Mouse (Mus musculus) hindbrain, embryonic 13.5 days (tissue): ENCODE data around the gene Trim69. TPM values are rescaled to one million over a fixed set of nuclear protein-coding genes. Genes with fewer than 3 reads are reported as not detected.

ENCODE experiments used
- polyA plus RNA-seq: library from polyadenylated mRNA; unstranded; fragments of >200 nt; fragmentation: Nextera tagmentation; extraction: Ambion mirVana; gene quantifications from 2 replicates; pipeline ENCODE4 v1.2.1, GENCODE M21; 2015

Gene Trim69
- polyA plus RNA-seq, 1 experiment from 2014 or later, result not detected

Other genes starting within 250 kb of the Trim69 start
- 40.5 and 42.8 TPM in 2 replicates for gene Ctdspl2, start 204.7 kb upstream of the Trim69 start, polyA plus RNA-seq
- gene Mageb3, start 204.6 kb upstream of the Trim69 start, polyA plus RNA-seq, result 0.47 and 0.66 TPM in 2 replicates
- 10.9 and 11.5 TPM in 2 replicates for gene Eif3j1, start 132.2 kb upstream of the Trim69 start, polyA plus RNA-seq
- gene Spg11, start 42.3 kb upstream of the Trim69 start, polyA plus RNA-seq, result 8.3 and 8.9 TPM in 2 replicates
- 112 and 119 TPM in 2 replicates for gene B2m, start 13.0 kb upstream of the Trim69 start, polyA plus RNA-seq
- not detected in 2 replicates for gene Patl2, start 25.5 kb downstream of the Trim69 start, polyA plus RNA-seq
- not detected in 2 replicates for gene Terb2, start 25.6 kb downstream of the Trim69 start, polyA plus RNA-seq
- gene Sord, start 74.0 kb downstream of the Trim69 start, polyA plus RNA-seq, result 18.7 and 19.4 TPM in 2 replicates
- gene Duox2, start 137.7 kb downstream of the Trim69 start, polyA plus RNA-seq, result not detected in 2 replicates
- gene Duoxa2, start 138.2 kb downstream of the Trim69 start, polyA plus RNA-seq, result not detected in 2 replicates
- 0.13 TPM in 1 of 2 replicates, not detected in the other for gene Duoxa1, start 153.0 kb downstream of the Trim69 start, polyA plus RNA-seq
- gene Duox1, start 155.0 kb downstream of the Trim69 start, polyA plus RNA-seq, result 0.13 and 0.16 TPM in 2 replicates
- gene Shf, start 208.5 kb downstream of the Trim69 start, polyA plus RNA-seq, result 12.9 and 13.5 TPM in 2 replicates